ENCODE assay signal across 9 mouse cellular contexts in genomic region chr3:96327131-96327530, GRCm38 (mm10). TPM values are rescaled to one million over a fixed set of nuclear protein-coding genes. Genes with fewer than 3 reads are reported as not detected.
DNase-seq lines count a peak whose midpoint lies in the region; ATAC-seq and TF ChIP-seq lines count a peak whose summit lies in the region.
"Had no signal": no experiment of that assay in that cellular context is flagged by ENCODE, and none has a peak within 500 bp of the region (broad histone marks: within the 10 kb centered on the region; RNA-seq: fewer than 3 reads in every experiment).

No protein-coding gene starts in this region.

- H3K4me3 ChIP-seq in kidney, embryonic 16.5 days (ENCODE audit: low read length), result no peak overlapping the region
- no peak overlapping the region for H3K4me3 ChIP-seq in embryonic fibroblast, embryonic 13.5 days (ENCODE audit: insufficient read depth, low read length)
- H3K4me3 ChIP-seq in liver, embryonic 12.5 days, result peak overlapping the region; percentile 50

- TF ChIP-seq CTCF in embryonic fibroblast, embryonic 13.5 days (IDR thresholded peaks at IDR 0.05; ENCODE audit: borderline replicate concordance, insufficient read depth, low read length), result peak; percentile 52; the same call in 1 of the 2 replicates

- intact Hi-C loops in gastrocnemius, postnatal 14 days (cut with DNase I; ENCODE audit: low total_unique reads), result no loop called here

- no peak overlapping the region for H3K4me2 ChIP-seq in kidney, embryonic 16.5 days (replicated peaks; ENCODE audit: low read depth, low read length)
- peak overlapping the region; percentile 72 for H3K4me2 ChIP-seq in liver, embryonic 12.5 days

- 0 out of 2 replicates have a peak, but pooled peaks cover 4% of the 10 kb centered on the region for H3K4me1 ChIP-seq in kidney, embryonic 16.5 days (ENCODE audit: insufficient read depth, low read length)
- peaks cover 3% of the 10 kb centered on the region for H3K4me1 ChIP-seq in embryonic fibroblast, embryonic 13.5 days (ENCODE audit: control insufficient read depth, insufficient read depth, low read length)
- H3K4me1 ChIP-seq in liver, embryonic 12.5 days, result peaks cover 17% of the 10 kb centered on the region

- H3K27ac ChIP-seq in kidney, embryonic 16.5 days (ENCODE audit: low read length), result no peak overlapping the region
- H3K27ac ChIP-seq in embryonic fibroblast, embryonic 13.5 days (ENCODE audit: insufficient read depth, low read length), result no peak overlapping the region
- H3K27ac ChIP-seq in liver, embryonic 12.5 days, result no peak overlapping the region
- H3K27ac ChIP-seq: embryonic facial prominence, embryonic 12.5 days had no signal

- ATAC-seq in kidney, embryonic 16.5 days (ENCODE audit: low FRiP score, low TSS enrichment), result 0 out of 2 replicates have a peak, but pooled peaks have one; percentile 28
- no peak for ATAC-seq in liver, embryonic 12.5 days

- WGBS in kidney, embryonic 16.5 days, result 4% methylated on average over 6 of the region's 6 CpGs
- WGBS in liver, embryonic 12.5 days (ENCODE audit: insufficient replicate concordance), result 9% methylated on average over 6 of the region's 6 CpGs

- H3K9ac ChIP-seq in kidney, embryonic 16.5 days (replicated peaks; ENCODE audit: low read length), result no peak overlapping the region
- H3K9ac ChIP-seq in liver, embryonic 12.5 days, result peak overlapping the region; percentile 50; the same call in 1 of the 2 replicates
- H3K9ac ChIP-seq: embryonic facial prominence, embryonic 12.5 days had no signal

- H3K9me3 ChIP-seq in kidney, embryonic 16.5 days (ENCODE audit: low read length), result no peaks in the 10 kb centered on the region
- no peaks in the 10 kb centered on the region for H3K9me3 ChIP-seq in liver, embryonic 12.5 days (replicated peaks)
- H3K9me3 ChIP-seq: embryonic facial prominence, embryonic 12.5 days had no signal

- H3K36me3 ChIP-seq in kidney, embryonic 16.5 days (ENCODE audit: insufficient read depth, low read length), result no peaks in the 10 kb centered on the region
- no peaks in the 10 kb centered on the region for H3K36me3 ChIP-seq in liver, embryonic 12.5 days
- H3K36me3 ChIP-seq: embryonic facial prominence, embryonic 12.5 days had no signal

- H3K27me3 ChIP-seq in kidney, embryonic 16.5 days (ENCODE audit: insufficient read depth, low read length), result peaks cover 85% of the 10 kb centered on the region
- peaks cover 79% of the 10 kb centered on the region for H3K27me3 ChIP-seq in liver, embryonic 12.5 days (replicated peaks)

- no peak for TF ChIP-seq POLR2A in embryonic fibroblast, embryonic 13.5 days (IDR thresholded peaks at IDR 0.05; ENCODE audit: low read depth, low read length)

- no peak for DNase-seq in kidney, adult 11 months
- DNase-seq in MEL-GATA-1-ER (ENCODE audit: extremely low read depth, low read depth), result peak; percentile 94
- DNase-seq in thymus, postnatal 0 days (ENCODE audit: low spot score), result peak; percentile 65
- DNase-seq in gastrocnemius, postnatal 14 days, result no peak
- DNase-seq in cerebellum, adult 11-12 months, result no peak

RNA-seq across cellular contexts. Expression of gene Fcgr1, which starts 33.4 kb away (rescaled TPM):
- polyA plus RNA-seq in kidney, embryonic 16.5 days (2015; fragmentation: Nextera tagmentation; extraction: Ambion mirVana), result 1.9 and 2.7 TPM in 2 replicates
- 0.61 TPM in 1 of 2 replicates, not detected in the other for polyA plus RNA-seq in embryonic fibroblast, embryonic 13.5 days (2011; ENCODE audit: insufficient read length, low read depth, missing spikeins)
- 2.4 and 2.7 TPM in 2 replicates for polyA plus RNA-seq in liver, embryonic 12.5 days (2016; fragmentation: Nextera tagmentation; extraction: Ambion mirVana)
- polyA plus RNA-seq in thymus, postnatal 0 days (2015; fragmentation: Nextera tagmentation; extraction: Ambion mirVana), result 3.4 and 5.0 TPM in 2 replicates
- under 1 TPM; 0.33 to 0.45 TPM for total RNA-seq in gastrocnemius, postnatal 14 days (2021)

RNA-seq across cellular contexts. Expression of gene Hist2h2bb, which starts 57.6 kb away (rescaled TPM):
- polyA plus RNA-seq in kidney, embryonic 16.5 days (2015; fragmentation: Nextera tagmentation; extraction: Ambion mirVana), result 14.8 TPM in 2 replicates
- 11.0 and 16.1 TPM in 2 replicates for polyA plus RNA-seq in embryonic fibroblast, embryonic 13.5 days (2011; ENCODE audit: insufficient read length, low read depth, missing spikeins)
- 23.6 and 31.6 TPM in 2 replicates for polyA plus RNA-seq in liver, embryonic 12.5 days (2016; fragmentation: Nextera tagmentation; extraction: Ambion mirVana)
- polyA plus RNA-seq in thymus, postnatal 0 days (2015; fragmentation: Nextera tagmentation; extraction: Ambion mirVana), result 47.9 and 71.3 TPM in 2 replicates
- total RNA-seq in gastrocnemius, postnatal 14 days (2021), result 100 to 1,000 TPM; 160 to 175 TPM

RNA-seq across cellular contexts. Expression of gene Hist2h3b, which starts 58.7 kb away (rescaled TPM):
- polyA plus RNA-seq in kidney, embryonic 16.5 days (2015; fragmentation: Nextera tagmentation; extraction: Ambion mirVana), result 35.4 and 45.1 TPM in 2 replicates
- polyA plus RNA-seq in embryonic fibroblast, embryonic 13.5 days (2011; ENCODE audit: insufficient read length, low read depth, missing spikeins), result 2.6 and 7.5 TPM in 2 replicates
- polyA plus RNA-seq in liver, embryonic 12.5 days (2016; fragmentation: Nextera tagmentation; extraction: Ambion mirVana), result 99.1 and 113 TPM in 2 replicates
- polyA plus RNA-seq in thymus, postnatal 0 days (2015; fragmentation: Nextera tagmentation; extraction: Ambion mirVana), result 278 and 396 TPM in 2 replicates
- total RNA-seq in gastrocnemius, postnatal 14 days (2021), result 100 to 1,000 TPM; 154 to 189 TPM

Comparison
In these comparisons a context has a peak if more than half of its experiments do, and no peak if none do; other contexts are left out.
1. DNase-seq: peak in MEL-GATA-1-ER (single experiment) and thymus, postnatal 0 days (single experiment); none in kidney, adult 11 months (single experiment), gastrocnemius, postnatal 14 days (single experiment) and cerebellum, adult 11-12 months (single experiment).